Mouse (Mus musculus) forebrain, postnatal 0 days (tissue): ENCODE data around the gene Rnf130. TPM values are rescaled to one million over a fixed set of nuclear protein-coding genes. Genes with fewer than 3 reads are reported as not detected.

Experiments
- ATAC-seq: fragments of 200-750 bp; cut with Nextera tagmentation; 2 replicates; pipeline ENCODE4 v1.8.0; 2017; ENCODE audit warnings: mild to moderate bottlenecking, moderate library complexity
- DNase-seq: peaks from one replicate; pipeline ENCODE4 v3.0.0-alpha.2; 2015
- H3K27ac ChIP-seq: fragments of 300-500 bp; sonication (generic); 2 replicates; pipeline ENCODE4 v1.5.1; 2014; ENCODE audit warnings: low read depth, mild to moderate bottlenecking, antibody characterized with exemption, low read length, moderate library complexity, mixed read lengths
- H3K27me3 ChIP-seq: fragments of 300-500 bp; sonication (generic); 2 replicates; pipeline ENCODE4 v1.6.1; 2014; ENCODE audit warnings: mild to moderate bottlenecking, low read length, mixed read lengths; ENCODE audit not compliant: insufficient read depth
- H3K36me3 ChIP-seq: fragments of 300-500 bp; sonication (generic); 2 replicates; pipeline ENCODE4 v1.6.1; 2014; ENCODE audit warnings: mild to moderate bottlenecking, moderate library complexity; ENCODE audit not compliant: insufficient read depth
- H3K4me1 ChIP-seq: fragments of 300-500 bp; sonication (generic); 2 replicates; pipeline ENCODE4 v1.6.1; 2014; ENCODE audit warnings: antibody characterized with exemption; ENCODE audit not compliant: insufficient read depth
- H3K4me2 ChIP-seq: fragments of 300-500 bp; sonication (generic); 2 replicates; pipeline ENCODE4 v1.6.1; 2014; ENCODE audit warnings: low read depth, mild to moderate bottlenecking, moderate library complexity
- H3K4me3 ChIP-seq: fragments of 300-500 bp; sonication (generic); 2 replicates; pipeline ENCODE4 v1.5.1; 2014; ENCODE audit warnings: low read depth, low read length, mixed read lengths
- H3K9ac ChIP-seq: fragments of 300-500 bp; sonication (generic); 2 replicates; pipeline ENCODE4 v1.6.1; 2014; ENCODE audit warnings: mild to moderate bottlenecking
- H3K9me3 ChIP-seq: fragments of 300-500 bp; sonication (generic); 2 replicates; pipeline ENCODE4 v1.6.1; 2016; ENCODE audit warnings: low read length
- CTCF ChIP-seq: sonication (generic); IDR thresholded peaks from 2 replicates; pipeline ENCODE4 v1.5.1; 2016; ENCODE audit warnings: antibody characterized with exemption, control low read depth, low read depth
- WGBS: fragments of 180-500 bp; shearing (Covaris S2); extraction: QIAGEN DNeasy Blood & Tissue Kit; methylation state at CpG from one replicate; pipeline ENCODE4 v1.1.7; 2014; 5-methylcytosine and 5-hydroxymethylcytosine counted together
- polyA plus RNA-seq: library from polyadenylated mRNA; unstranded; fragments of >200 nt; fragmentation: Nextera tagmentation; extraction: Ambion mirVana; gene quantifications from 2 replicates; pipeline ENCODE4 v1.2.1, GENCODE M21; 2015
- total RNA-seq: library from RNA; depleted of rRNA; stranded (reverse); fragments of >200 nt; gene quantifications from 2 replicates; pipeline ENCODE4 v1.2.3, GENCODE M21; 2014

The Rnf130 gene
- total and polyA plus RNA-seq, 2 experiments from 2014 or later, result 61.1 to 116 TPM

DNA sequence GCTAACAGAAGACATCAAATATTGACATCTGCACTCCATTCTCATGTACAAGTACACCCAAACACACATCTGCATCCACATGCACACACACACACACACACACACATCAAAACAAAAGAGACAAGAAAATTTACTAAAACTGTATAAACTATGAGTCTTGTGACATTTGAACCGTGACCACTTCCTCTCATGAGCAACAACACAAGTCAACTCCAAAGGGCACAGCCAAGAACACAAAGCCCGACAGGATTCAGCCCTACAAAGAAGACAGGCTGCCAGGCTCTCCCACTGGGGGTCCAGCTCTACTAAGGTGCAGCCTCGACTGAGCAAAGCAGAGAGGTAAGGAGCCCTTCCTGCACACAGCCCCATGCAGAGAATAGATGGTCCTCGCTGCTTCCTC is 42.3 kb upstream of the Rnf130 start:
- WGBS, result 47% methylated on average over 4 of the region's 4 CpGs
- no peak overlapping the region for H3K27ac ChIP-seq
- no peak overlapping the region for H3K4me2 ChIP-seq
- TF ChIP-seq CTCF, result no peak
- H3K4me3 ChIP-seq, result no peak overlapping the region
- no peaks in the 10 kb centered on the region for H3K4me1 ChIP-seq
- no peaks in the 10 kb centered on the region for H3K27me3 ChIP-seq
- DNase-seq (no peak), ATAC-seq (no peak)
- H3K9ac ChIP-seq, result no peak overlapping the region
- no peaks in the 10 kb centered on the region for H3K9me3 ChIP-seq
- H3K36me3 ChIP-seq, result no peaks in the 10 kb centered on the region

DNA sequence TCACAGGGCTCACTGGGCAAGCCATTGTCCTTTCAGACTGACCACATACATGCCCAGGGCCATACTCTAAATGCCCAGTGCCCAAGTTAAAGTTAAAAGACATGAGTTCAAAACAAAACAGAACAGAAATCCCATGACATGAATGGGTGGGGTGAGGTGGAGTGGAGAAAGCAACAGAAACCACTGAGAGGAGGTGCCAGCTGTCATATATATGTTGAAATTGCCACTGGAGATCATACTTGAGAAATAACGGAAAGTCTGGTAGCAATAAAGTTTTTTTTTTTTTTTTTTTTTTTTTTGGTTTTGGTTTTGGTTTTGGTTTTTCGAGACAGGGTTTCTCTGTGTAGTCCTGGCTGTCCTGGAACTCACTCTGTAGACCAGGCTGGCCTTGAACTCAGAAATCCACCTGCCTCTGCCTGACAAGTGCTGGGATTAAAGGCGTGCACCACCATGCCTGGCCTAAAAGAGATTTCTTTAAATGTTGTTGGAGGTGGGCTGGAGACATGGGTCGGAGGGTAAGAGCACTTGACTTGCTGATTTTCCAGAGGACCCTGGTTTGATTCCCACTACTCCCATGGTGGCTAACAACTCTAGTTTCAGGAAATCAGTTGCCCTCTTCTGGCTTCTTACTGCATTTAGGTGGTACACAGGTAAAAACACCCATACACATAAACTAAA is 41.1 kb upstream of the Rnf130 start:
- Histone ChIP-seq H3K27me3 (no peaks in the 10 kb centered on the region), H3K36me3 (no peaks in the 10 kb centered on the region), H3K27ac (no peak overlapping the region), H3K9ac (no peak overlapping the region), H3K4me2 (no peak overlapping the region), H3K9me3 (no peaks in the 10 kb centered on the region), H3K4me3 (no peak overlapping the region), H3K4me1 (no peaks in the 10 kb centered on the region)
- 87% methylated on average over 4 of the region's 4 CpGs for WGBS
- no peak for TF ChIP-seq CTCF
- no peak for DNase-seq
- no peak for ATAC-seq

DNA sequence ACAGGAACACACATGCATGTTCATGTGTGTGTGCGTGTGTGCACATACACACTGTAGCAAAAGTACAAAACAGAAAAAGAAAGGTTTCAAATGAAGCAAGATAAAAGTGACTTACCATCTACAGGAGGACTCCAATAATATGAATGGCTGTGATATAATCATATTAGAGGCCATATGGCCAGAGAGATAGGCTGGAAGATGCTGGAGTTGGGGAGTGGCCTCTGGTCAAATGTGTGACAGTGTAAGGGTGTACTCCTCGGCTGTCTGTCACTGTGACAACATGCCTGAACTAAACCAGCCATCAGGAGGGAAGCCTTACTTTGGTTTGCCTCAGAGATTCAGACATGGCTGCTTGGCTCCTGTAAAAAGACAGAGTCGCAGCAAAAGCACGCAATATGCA is 40.1 kb upstream of the Rnf130 start:
- ATAC-seq, result no peak
- Histone ChIP-seq H3K4me3 (no peak overlapping the region), H3K9ac (no peak overlapping the region), H3K27ac (no peak overlapping the region), H3K36me3 (no peaks in the 10 kb centered on the region), H3K4me1 (no peaks in the 10 kb centered on the region), H3K4me2 (no peak overlapping the region), H3K9me3 (no peaks in the 10 kb centered on the region), H3K27me3 (no peaks in the 10 kb centered on the region)
- WGBS, result 81% methylated on average over 4 of the region's 4 CpGs
- no peak for DNase-seq
- no peak for TF ChIP-seq CTCF

DNA sequence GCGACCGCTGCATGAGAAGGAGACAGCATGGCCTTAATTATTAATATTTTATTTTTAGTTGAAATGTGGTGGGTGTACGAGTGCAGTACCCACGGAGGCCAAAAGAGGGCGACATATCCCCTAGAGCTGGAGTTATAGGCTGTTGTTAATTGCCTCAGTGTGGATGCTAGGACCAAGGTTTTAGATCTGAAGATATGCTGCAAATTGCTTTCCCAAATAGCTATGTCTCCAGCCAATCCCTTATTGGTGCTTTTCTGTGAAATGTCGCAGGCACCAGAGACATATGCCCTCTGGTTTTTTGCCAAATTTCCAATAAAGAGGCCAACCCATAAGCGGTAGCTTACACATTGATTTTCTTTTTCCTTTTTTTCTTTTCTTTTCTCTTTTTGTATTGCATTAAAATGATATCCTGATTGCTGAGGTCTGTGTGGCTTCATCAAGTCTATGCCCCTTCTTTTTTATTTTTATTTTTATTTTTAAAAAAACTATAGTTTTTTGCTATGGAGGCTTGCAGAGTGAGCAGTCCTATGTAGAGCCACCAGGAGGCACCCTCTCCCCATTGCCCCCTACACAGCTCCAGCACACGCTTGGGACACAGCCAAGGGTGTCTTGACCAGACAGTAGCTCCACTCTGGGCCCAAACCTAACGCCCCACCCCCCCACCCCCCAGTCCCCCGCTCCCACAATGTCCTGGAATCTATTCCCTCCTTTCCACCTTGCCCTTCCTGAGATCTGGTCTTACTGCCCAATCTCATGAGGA is 38.7 kb upstream of the Rnf130 start:
- Histone ChIP-seq H3K27ac (no peak overlapping the region), H3K4me2 (no peak overlapping the region), H3K9ac (no peak overlapping the region), H3K36me3 (no peaks in the 10 kb centered on the region), H3K4me3 (no peak overlapping the region), H3K9me3 (no peaks in the 10 kb centered on the region), H3K4me1 (no peaks in the 10 kb centered on the region), H3K27me3 (no peaks in the 10 kb centered on the region)
- TF ChIP-seq CTCF, result peak; percentile 90
- peak; percentile 79 for DNase-seq
- WGBS, result 24% methylated on average over 9 of the region's 10 CpGs
- peak; percentile 83 for ATAC-seq

DNA sequence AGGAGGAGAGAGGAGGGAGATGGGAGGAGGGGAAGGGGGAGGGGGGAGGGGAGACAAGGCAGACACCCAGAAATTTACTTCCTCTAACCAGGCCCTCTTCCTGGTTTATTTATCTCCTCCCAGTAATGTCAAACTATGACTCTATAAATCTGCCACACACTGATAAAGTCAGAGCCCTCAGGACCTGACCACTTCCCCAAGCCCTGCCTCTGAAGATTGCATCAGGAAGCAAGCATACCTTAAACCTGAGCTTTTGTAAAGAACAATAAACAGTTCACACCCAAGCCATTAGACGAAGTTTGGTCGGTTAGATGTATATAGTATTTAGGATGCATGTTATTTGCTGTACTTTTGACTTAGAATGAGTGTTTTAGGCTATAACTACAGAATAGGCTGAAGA is 30.6 kb upstream of the Rnf130 start:
- H3K4me3 ChIP-seq, result no peak overlapping the region
- no peak overlapping the region for H3K9ac ChIP-seq
- no peak for DNase-seq
- no peaks in the 10 kb centered on the region for H3K36me3 ChIP-seq
- no peaks in the 10 kb centered on the region for H3K4me1 ChIP-seq
- H3K27me3 ChIP-seq, result no peaks in the 10 kb centered on the region
- ATAC-seq, result no peak
- H3K27ac ChIP-seq, result no peak overlapping the region
- 83% methylated on average over 2 of the region's 2 CpGs for WGBS
- TF ChIP-seq CTCF, result no peak
- no peaks in the 10 kb centered on the region for H3K9me3 ChIP-seq
- H3K4me2 ChIP-seq, result no peak overlapping the region

DNA sequence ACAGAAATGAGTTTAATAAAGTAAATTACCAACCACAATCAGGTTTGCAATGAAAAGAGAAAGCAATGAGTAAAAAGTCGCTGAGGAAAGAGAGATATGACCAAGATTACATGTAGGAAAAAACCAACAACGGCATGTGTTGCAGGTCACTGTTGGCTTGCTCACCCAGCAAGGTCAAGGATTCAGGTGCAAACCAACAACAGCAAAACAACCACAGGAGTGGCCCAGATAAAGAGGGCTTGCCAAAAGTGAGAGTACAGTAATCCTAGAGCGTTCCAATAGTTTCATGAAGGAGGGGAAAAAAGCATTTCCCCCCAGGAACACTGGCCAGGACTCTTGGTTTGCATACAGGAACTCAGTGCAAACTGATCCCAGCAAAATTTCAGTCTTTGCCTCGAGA is 28.7 kb upstream of the Rnf130 start:
- Histone ChIP-seq H3K9me3 (no peaks in the 10 kb centered on the region), H3K4me2 (no peak overlapping the region), H3K36me3 (no peaks in the 10 kb centered on the region), H3K4me3 (no peak overlapping the region), H3K9ac (no peak overlapping the region), H3K27me3 (no peaks in the 10 kb centered on the region), H3K4me1 (no peaks in the 10 kb centered on the region), H3K27ac (no peak overlapping the region)
- WGBS, result 78% methylated on average over 4 of the region's 4 CpGs
- no peak for ATAC-seq
- TF ChIP-seq CTCF, result no peak
- DNase-seq, result no peak

DNA sequence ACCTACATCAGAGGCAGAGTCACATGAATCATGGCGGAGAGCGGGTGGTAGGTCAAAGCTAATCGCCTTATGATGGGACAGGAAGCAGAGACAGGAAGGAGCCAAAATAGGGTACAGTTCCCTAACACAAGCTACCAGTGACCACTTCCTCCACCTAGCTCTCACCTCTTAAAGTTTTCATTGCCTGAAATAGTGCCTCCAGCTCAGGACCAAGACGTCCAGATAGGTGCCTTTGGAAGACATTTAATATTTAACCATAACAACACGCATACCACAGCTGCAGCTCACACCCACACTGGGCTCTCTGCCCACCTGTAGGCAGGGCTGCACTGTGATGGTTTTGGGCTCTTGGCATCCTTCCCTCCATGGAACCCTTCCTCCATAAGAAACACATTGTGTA is 27.8 kb upstream of the Rnf130 start:
- 79% methylated on average over 5 of the region's 5 CpGs for WGBS
- no peak for TF ChIP-seq CTCF
- ATAC-seq (no peak), DNase-seq (no peak)
- Histone ChIP-seq H3K4me2 (no peak overlapping the region), H3K9ac (no peak overlapping the region), H3K4me1 (no peaks in the 10 kb centered on the region), H3K36me3 (no peaks in the 10 kb centered on the region), H3K27me3 (no peaks in the 10 kb centered on the region), H3K27ac (no peak overlapping the region), H3K4me3 (no peak overlapping the region), H3K9me3 (no peaks in the 10 kb centered on the region)
